ENCODE assay signal across 35 mouse cellular contexts in genomic region chr9:89294121-89294520, GRCm38 (mm10).
"Had no signal": no experiment of that assay in that cellular context is flagged by ENCODE, and none has a peak within 500 bp of the region (broad histone marks: within the 10 kb centered on the region; RNA-seq: fewer than 3 reads in every experiment).

No protein-coding gene starts in this region.

- H3K9ac ChIP-seq: heart, embryonic 12.5 days; heart, embryonic 13.5 days; heart, embryonic 15.5 days; hindbrain, embryonic 12.5 days; hindbrain, embryonic 13.5 days; hindbrain, embryonic 14.5 days; hindbrain, embryonic 15.5 days; intestine, embryonic 15.5 days; kidney, embryonic 15.5 days had no signal

- H3K27me3 ChIP-seq: heart, embryonic 12.5 days; heart, embryonic 13.5 days; heart, embryonic 15.5 days; hindbrain, embryonic 12.5 days; hindbrain, embryonic 13.5 days; hindbrain, embryonic 15.5 days; intestine, embryonic 15.5 days; kidney, embryonic 15.5 days had no signal

- DNase-seq: heart, postnatal 10 days; heart, postnatal 14 days; heart, postnatal 36 days; heart, postnatal 4 days; kidney, adult 11 months; kidney, adult 18-20 months; kidney, adult 2 months; kidney, adult 8-10 months; kidney, adult 9 months; kidney, postnatal 10 days; kidney, postnatal 14 days; kidney, postnatal 25 days; kidney, postnatal 36 days; kidney, postnatal 4 days; layer of hippocampus, adult 9-11 months; layer of hippocampus, postnatal 36 days had no signal

- H3K27ac ChIP-seq: heart, embryonic 10.5 days; heart, embryonic 13.5 days; heart, embryonic 15.5 days; hindbrain, embryonic 10.5 days; hindbrain, embryonic 12.5 days; hindbrain, embryonic 13.5 days; hindbrain, embryonic 14.5 days; hindbrain, embryonic 15.5 days; hindbrain, postnatal 0 days; intestine, embryonic 15.5 days; kidney, embryonic 15.5 days; kidney, postnatal 0 days; layer of hippocampus, adult 2 months had no signal

- H3K4me1 ChIP-seq: heart, embryonic 10.5 days; heart, embryonic 12.5 days; heart, embryonic 13.5 days; heart, embryonic 15.5 days; hindbrain, embryonic 10.5 days; hindbrain, embryonic 12.5 days; hindbrain, embryonic 13.5 days; hindbrain, embryonic 15.5 days; intestine, embryonic 15.5 days; kidney, embryonic 15.5 days had no signal

- H3K9me3 ChIP-seq: heart, embryonic 10.5 days; heart, embryonic 12.5 days; heart, embryonic 13.5 days; heart, embryonic 15.5 days; hindbrain, embryonic 10.5 days; hindbrain, embryonic 12.5 days; hindbrain, embryonic 13.5 days; hindbrain, embryonic 15.5 days; intestine, embryonic 15.5 days; kidney, embryonic 15.5 days had no signal

- H3K4me3 ChIP-seq: heart, embryonic 10.5 days; heart, embryonic 12.5 days; heart, embryonic 13.5 days; heart, embryonic 15.5 days; hindbrain, embryonic 10.5 days; hindbrain, embryonic 12.5 days; hindbrain, embryonic 13.5 days; hindbrain, embryonic 15.5 days; intestine, embryonic 15.5 days; kidney, embryonic 15.5 days; layer of hippocampus, adult 2 months had no signal

- H3K4me2 ChIP-seq: heart, embryonic 11.5 days; heart, embryonic 12.5 days; heart, embryonic 13.5 days; heart, embryonic 15.5 days; hindbrain, embryonic 12.5 days; hindbrain, embryonic 13.5 days; hindbrain, embryonic 14.5 days; hindbrain, embryonic 15.5 days; intestine, embryonic 15.5 days; kidney, embryonic 15.5 days had no signal

- H3K36me3 ChIP-seq: heart, embryonic 10.5 days; heart, embryonic 12.5 days; heart, embryonic 13.5 days; heart, embryonic 15.5 days; hindbrain, embryonic 10.5 days; hindbrain, embryonic 12.5 days; hindbrain, embryonic 13.5 days; hindbrain, embryonic 15.5 days; intestine, embryonic 15.5 days; kidney, embryonic 15.5 days had no signal

- ATAC-seq: hindbrain, embryonic 16.5 days; hindbrain, postnatal 0 days; inflammation-experienced regulatory T-cells, adult 6 months; intestine, embryonic 15.5 days; intestine, embryonic 16.5 days; intestine, postnatal 0 days had no signal
